Mouse (Mus musculus) liver, embryonic 14.5 days (tissue): ENCODE measurements around the gene Dbn1. TPM values are rescaled to one million over a fixed set of nuclear protein-coding genes. Genes with fewer than 3 reads are reported as not detected.
A peak's percentile ranks its signal among the peaks of the same experiment; 100 is the strongest.

Experiments
- ATAC-seq: fragments of 200-750 bp; cut with Nextera tagmentation; 2 replicates; pipeline ENCODE4 v1.8.0; 2017; ENCODE audit warnings: moderate number of reproducible peaks, mild to moderate bottlenecking, moderate library complexity; ENCODE audit not compliant: insufficient read depth
- DNase-seq, 3 experiments: peaks; one replicate each; pipeline ENCODE4 v3.0.0-alpha.2; 2012 to 2013; ENCODE audit warnings: low read depth in 3 of 3, low spot score in 3 of 3
- H3K27ac ChIP-seq: fragments of 300-500 bp; sonication (generic); 2 replicates; pipeline ENCODE4 v1.5.1; 2014; ENCODE audit warnings: moderate library complexity, mild to moderate bottlenecking, control low read depth, inconsistent platforms
- H3K27me3 ChIP-seq: fragments of 300-500 bp; sonication (generic); 2 replicates; pipeline ENCODE4 v1.6.1; 2014; ENCODE audit warnings: mild to moderate bottlenecking, low read length, moderate library complexity; ENCODE audit not compliant: control insufficient read depth, insufficient read depth
- H3K36me3 ChIP-seq: fragments of 300-500 bp; sonication (generic); replicated peaks from 2 replicates; pipeline ENCODE4 v1.6.1; 2014; ENCODE audit warnings: low read depth; ENCODE audit not compliant: control insufficient read depth, insufficient read depth
- H3K4me1 ChIP-seq, 2 experiments: fragments of 200-500 bp in 1 of 2; fragments of 300-500 bp in 1 of 2; sonication (generic) in 1 of 2; replicated peaks; 2 replicates each; pipeline ENCODE4 v1.6.1; 2012 to 2014; ENCODE audit warnings: antibody characterized with exemption in 1 of 2, inconsistent platforms in 1 of 2, low read length in 1 of 2; ENCODE audit not compliant: control insufficient read depth in 2 of 2, insufficient read depth in 2 of 2
- H3K4me2 ChIP-seq: fragments of 300-500 bp; sonication (generic); 2 replicates; pipeline ENCODE4 v1.6.1; 2014; ENCODE audit warnings: low read depth, mild to moderate bottlenecking, control low read depth, moderate library complexity
- H3K4me3 ChIP-seq, 2 experiments: fragments of 200-500 bp in 1 of 2; fragments of 300-500 bp in 1 of 2; sonication (generic) in 1 of 2; 2 replicates each; pipeline ENCODE4 v1.5.1; 2012 to 2014; ENCODE audit warnings: low read depth in 2 of 2, low read length in 2 of 2, mild to moderate bottlenecking in 2 of 2, control low read depth in 1 of 2, inconsistent platforms in 1 of 2, moderate library complexity in 1 of 2; ENCODE audit not compliant: insufficient read depth in 1 of 2
- H3K9ac ChIP-seq: fragments of 300-500 bp; sonication (generic); replicated peaks from 2 replicates; pipeline ENCODE4 v1.6.1; 2014; ENCODE audit warnings: mild to moderate bottlenecking, control low read depth, moderate library complexity
- H3K9me3 ChIP-seq: fragments of 300-500 bp; sonication (generic); 2 replicates; pipeline ENCODE4 v1.6.1; 2016; ENCODE audit warnings: low read length, mixed read lengths; ENCODE audit not compliant: control insufficient read depth
- CTCF ChIP-seq: IDR thresholded peaks from 2 replicates; pipeline ENCODE4 v1.5.1; 2016; ENCODE audit warnings: antibody characterized with exemption, low read depth, control low read depth
- EP300 ChIP-seq: IDR thresholded peaks from 2 replicates; pipeline ENCODE4 v1.6.1; 2016; ENCODE audit warnings: antibody characterized with exemption, low read depth
- WGBS: fragments of 180-500 bp; shearing (Covaris S2); extraction: QIAGEN DNeasy Blood & Tissue Kit; methylation state at CpG from one replicate; pipeline ENCODE4 v1.1.7; 2014; ENCODE audit not compliant: insufficient replicate concordance; 5-methylcytosine and 5-hydroxymethylcytosine counted together
- polyA plus RNA-seq, 2 experiments: library from polyadenylated mRNA; depleted of rRNA in 1 of 2; stranded (reverse) in 1 of 2; unstranded in 1 of 2; fragments of >200 nt; fragmentation: Nextera tagmentation in 1 of 2; extraction: Ambion mirVana in 1 of 2; gene quantifications; 2 replicates each; pipeline versions ENCODE4 v1.2.1 to v1.2.3; 2012 to 2014

Gene Dbn1
- polyA plus RNA-seq, 2 experiments = 3.7 to 5.3 TPM

GRCm38 (mm10) chr13:55479929-55480328 lies 8.0 kb downstream of the Dbn1 start:
- Histone ChIP-seq H3K27me3 (peaks cover 8% of the 10 kb centered on the region), H3K4me3 (no peak overlapping the region), H3K9ac (no peak overlapping the region), H3K36me3 (no peaks in the 10 kb centered on the region), H3K4me1 (0 out of 4 replicates have a peak, but pooled peaks cover 0 to 3% of the 10 kb centered on the region in 2 experiments), H3K27ac (no peak overlapping the region), H3K4me2 (no peak overlapping the region), H3K9me3 (no peaks in the 10 kb centered on the region)
- ATAC-seq (no peak), DNase-seq (no peak)
- TF ChIP-seq EP300 (no peak), CTCF (no peak)

DNA sequence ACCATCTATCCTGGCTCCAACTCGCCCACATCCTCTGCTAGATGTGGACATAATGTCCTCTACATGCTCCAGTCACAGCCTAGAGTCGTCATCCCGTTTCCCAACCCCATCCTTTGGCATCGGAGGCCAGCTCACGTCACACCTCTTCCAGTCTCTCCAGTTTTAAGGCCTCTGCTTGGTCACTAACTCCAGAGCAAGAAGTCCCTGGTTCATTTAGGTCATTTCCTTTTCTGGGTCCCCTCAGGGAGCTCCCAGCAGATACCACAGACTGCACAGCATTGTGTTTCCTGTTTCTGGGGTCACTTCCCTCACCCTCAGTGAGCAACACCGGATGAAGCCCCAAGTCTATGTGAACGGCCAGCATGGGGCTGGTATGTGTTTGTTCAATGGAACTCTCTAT lies 8.9 kb downstream of the Dbn1 start:
- Histone ChIP-seq H3K27me3 (peaks cover 8% of the 10 kb centered on the region), H3K4me3 (no peak overlapping the region), H3K4me2 (no peak overlapping the region), H3K4me1 (0 out of 4 replicates have a peak, but pooled peaks cover 0 to 3% of the 10 kb centered on the region in 2 experiments), H3K27ac (no peak overlapping the region), H3K9me3 (no peaks in the 10 kb centered on the region), H3K9ac (no peak overlapping the region), H3K36me3 (no peaks in the 10 kb centered on the region)
- WGBS = 37% methylated on average over 7 of the region's 7 CpGs
- DNase-seq (no peak), ATAC-seq (peak; percentile 42; the same call in 1 of the 2 replicates)
- no peak for TF ChIP-seq CTCF
- no peak for TF ChIP-seq EP300

- WGBS = 42% methylated on average over 5 of the region's 5 CpGs
- H3K4me3 ChIP-seq = no peak overlapping the region
- H3K4me2 ChIP-seq = no peak overlapping the region
- H3K27ac ChIP-seq = no peak overlapping the region
- H3K27me3 ChIP-seq = peaks cover 15% of the 10 kb centered on the region
- H3K9ac ChIP-seq = no peak overlapping the region
- DNase-seq (no peak), ATAC-seq (no peak)
- H3K4me1 ChIP-seq = 0 out of 4 replicates have a peak, but pooled peaks cover 0 to 3% of the 10 kb centered on the region in 2 experiments
- no peaks in the 10 kb centered on the region for H3K9me3 ChIP-seq
- H3K36me3 ChIP-seq = no peaks in the 10 kb centered on the region
- TF ChIP-seq EP300 = no peak
- TF ChIP-seq CTCF = peak; percentile 62
Measured at GRCm38 (mm10) chr13:55478036-55478435, 9.9 kb downstream of the Dbn1 start.

GRCm38 (mm10) chr13:55477492-55477891 lies 10.4 kb downstream of the Dbn1 start:
- Histone ChIP-seq H3K4me2 (no peak overlapping the region), H3K27me3 (peaks cover 20% of the 10 kb centered on the region), H3K4me3 (no peak overlapping the region), H3K9me3 (no peaks in the 10 kb centered on the region), H3K9ac (no peak overlapping the region), H3K4me1 (0 out of 4 replicates have a peak, but pooled peaks cover 0 to 3% of the 10 kb centered on the region in 2 experiments), H3K27ac (no peak overlapping the region), H3K36me3 (no peaks in the 10 kb centered on the region)
- no peak for ATAC-seq
- DNase-seq = no peak
- WGBS = 57% methylated on average over 16 of the region's 16 CpGs
- TF ChIP-seq EP300 (no peak), CTCF (no peak)

GRCm38 (mm10) chr13:55476256-55476655 lies 11.7 kb downstream of the Dbn1 start:
- TF ChIP-seq EP300 (no peak), CTCF (no peak)
- H3K27ac ChIP-seq = no peak overlapping the region
- DNase-seq (no peak), ATAC-seq (no peak)
- no peaks in the 10 kb centered on the region for H3K36me3 ChIP-seq
- peaks cover 32% of the 10 kb centered on the region for H3K27me3 ChIP-seq
- WGBS = 66% methylated on average over 8 of the region's 8 CpGs
- H3K4me3 ChIP-seq = no peak overlapping the region
- no peaks in the 10 kb centered on the region for H3K9me3 ChIP-seq
- no peak overlapping the region for H3K4me2 ChIP-seq
- no peak overlapping the region for H3K9ac ChIP-seq
- H3K4me1 ChIP-seq = 0 out of 4 replicates have a peak, but pooled peaks cover 0 to 3% of the 10 kb centered on the region in 2 experiments
